Mouse (Mus musculus) adrenal gland, postnatal 4 days (tissue): Measurements from ENCODE around the gene 4930404N11Rik. TPM values are rescaled to one million over a fixed set of nuclear protein-coding genes. Genes with fewer than 3 reads are reported as not detected.
A peak's percentile ranks its signal among the peaks of the same experiment; 100 is the strongest.

Experiments
- DNase-seq, 2 experiments: peaks; one replicate each; pipeline ENCODE4 v3.0.0; 2021 to 2022; ENCODE audit warnings: low spot score in 2 of 2, mixed read lengths in 2 of 2
- total RNA-seq, 2 experiments: library from RNA; stranded (reverse); gene quantifications; 2 replicates each; pipeline ENCODE4 v1.2.3; 2021

4930404N11Rik gene
- total RNA-seq, 2 experiments from 2014 or later, result 6.3 to 8.2 TPM

DNA sequence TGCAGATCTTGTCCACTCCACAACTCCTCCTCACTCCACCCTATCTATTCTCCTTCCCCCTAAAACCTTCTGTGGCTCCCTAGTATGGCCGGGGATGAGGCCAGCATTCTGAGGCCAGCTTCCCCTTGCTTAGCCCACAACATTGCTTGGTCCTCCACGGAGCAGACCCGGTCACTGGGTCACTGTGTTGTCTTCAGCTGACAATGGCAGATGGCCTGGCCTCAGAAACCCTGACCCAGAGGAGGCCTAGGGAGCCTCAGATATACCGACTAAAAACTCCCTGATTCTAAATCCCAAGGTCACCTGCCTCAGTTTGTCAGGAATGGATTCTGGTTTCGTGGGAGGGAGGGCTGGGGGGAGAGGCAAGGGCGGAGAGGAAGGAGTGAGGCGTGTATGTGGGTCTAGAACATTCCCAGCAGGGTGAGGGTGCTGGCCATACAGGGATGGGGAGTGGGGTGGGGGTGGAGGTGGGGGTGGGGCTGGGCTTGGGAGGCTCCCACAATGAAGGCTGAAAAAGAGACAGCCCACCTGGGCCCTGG, 36.7 kb upstream of the 4930404N11Rik start:
- no peak for DNase-seq

DNA sequence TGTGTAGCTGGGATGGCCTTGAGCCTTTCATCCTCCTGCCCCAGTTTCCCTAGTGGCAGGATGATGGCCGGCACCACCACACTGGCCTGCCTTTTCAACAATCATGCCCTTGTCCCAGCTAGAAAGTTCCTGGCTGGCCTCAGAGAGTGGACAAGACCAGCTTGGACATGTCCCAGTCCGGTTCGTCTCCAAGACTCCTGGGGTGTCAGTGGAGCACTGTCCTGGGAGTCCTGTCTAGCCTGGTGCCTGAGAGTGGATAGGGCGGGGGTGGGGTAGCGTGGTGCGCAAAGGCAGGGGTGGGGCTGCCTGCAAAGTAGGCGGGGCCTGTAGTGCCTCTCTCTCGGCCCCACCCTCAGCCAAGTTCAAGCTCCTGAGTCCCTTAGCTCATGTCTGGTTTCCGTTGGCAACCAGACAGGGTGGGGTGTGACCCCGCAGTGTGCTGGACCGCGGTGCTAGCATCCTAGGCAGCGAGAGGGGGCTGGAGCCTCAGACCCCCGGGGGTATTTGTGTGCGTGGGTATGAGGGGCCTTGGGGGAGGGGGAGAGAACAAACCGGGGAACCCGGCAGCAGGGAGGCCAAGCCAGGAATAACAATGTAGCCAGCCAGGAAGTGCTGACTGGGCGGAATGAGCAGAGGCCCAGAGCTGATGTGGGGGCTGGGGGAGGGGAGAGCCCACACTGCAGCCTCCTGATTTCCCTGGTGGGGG, 36.1 kb upstream of the 4930404N11Rik start:
- no peak for DNase-seq

DNA sequence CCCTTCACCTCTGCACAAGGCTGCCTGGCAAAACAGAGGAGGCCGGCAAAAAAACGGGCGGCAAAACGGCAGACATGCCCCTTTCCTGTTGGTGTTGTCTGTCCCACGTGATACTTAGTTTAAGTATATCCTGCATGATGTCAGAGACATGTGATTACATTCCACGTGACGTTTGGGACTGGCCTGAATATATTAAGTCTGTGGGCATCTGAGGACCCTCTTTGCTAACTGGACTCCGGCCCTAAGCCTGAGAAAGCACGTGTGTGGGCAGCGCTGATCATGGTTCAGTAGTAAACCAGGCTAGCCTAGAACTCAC, 35.5 kb upstream of the 4930404N11Rik start:
- DNase-seq, result no peak

DNA sequence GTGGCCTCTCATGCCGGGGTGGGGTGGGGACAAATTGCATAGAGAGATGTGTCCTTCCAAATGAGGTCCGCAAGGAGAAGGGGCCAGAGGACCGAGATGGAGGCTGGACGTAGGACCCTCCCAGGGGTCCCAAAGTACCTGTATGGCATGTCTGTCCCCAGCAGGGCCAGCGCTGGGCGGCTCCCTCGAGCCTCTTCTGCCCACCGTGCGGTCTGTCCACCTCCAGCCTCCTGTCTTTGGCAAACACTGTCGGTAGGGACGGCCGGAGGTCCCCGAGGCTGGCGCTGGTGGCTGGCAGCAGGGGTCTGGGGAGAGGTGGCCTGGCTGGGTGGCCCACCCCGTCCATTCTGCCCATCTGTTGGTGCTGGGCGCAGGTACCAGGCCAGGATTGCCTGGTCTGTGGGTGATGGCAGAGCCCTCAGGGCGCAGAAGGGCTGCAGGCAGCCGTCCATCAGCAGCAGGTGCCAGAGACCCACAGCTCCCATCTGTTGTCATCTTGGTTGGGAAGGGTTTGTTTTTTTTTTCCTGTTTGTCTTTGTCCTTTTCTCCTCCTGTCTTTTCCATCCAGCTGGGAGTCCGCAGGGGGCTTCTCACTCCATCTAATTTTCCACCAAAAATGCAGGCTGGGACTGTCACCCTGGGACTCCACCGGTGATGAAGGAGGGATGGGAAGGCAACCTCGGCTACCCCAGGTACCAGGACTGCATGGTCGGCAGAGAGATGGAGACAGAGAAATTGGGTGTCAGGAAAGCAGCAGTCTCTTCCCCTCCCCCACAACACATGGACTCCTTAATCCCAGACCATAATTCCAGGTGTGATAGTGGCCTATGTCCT, 35.0 kb upstream of the 4930404N11Rik start:
- DNase-seq, result no peak

DNA sequence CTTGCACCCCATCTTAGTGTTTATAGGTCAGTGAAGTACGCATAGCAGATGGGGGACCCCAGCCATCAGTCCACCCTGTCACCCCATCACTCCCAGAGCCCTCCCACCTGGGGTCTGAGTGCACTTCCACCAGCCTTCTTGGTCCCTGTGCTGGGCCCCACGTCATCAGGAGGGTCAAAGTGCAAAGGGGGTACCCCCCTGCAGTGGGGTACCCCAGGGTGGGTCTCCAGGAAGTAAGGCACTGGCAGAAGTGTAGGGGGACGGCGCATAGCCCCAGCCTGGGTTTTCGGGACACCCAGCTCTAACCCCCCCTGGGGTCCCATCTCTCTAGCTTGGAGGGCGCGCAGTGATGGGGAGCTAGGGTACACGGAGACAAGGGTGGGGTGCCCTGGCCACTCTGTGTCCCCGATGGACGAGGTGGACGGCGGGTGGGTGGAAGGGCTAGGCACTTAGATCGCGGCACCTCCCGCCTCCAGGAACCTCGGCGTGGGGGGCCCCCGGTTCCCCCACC, 34.2 kb upstream of the 4930404N11Rik start:
- no peak for DNase-seq

DNA sequence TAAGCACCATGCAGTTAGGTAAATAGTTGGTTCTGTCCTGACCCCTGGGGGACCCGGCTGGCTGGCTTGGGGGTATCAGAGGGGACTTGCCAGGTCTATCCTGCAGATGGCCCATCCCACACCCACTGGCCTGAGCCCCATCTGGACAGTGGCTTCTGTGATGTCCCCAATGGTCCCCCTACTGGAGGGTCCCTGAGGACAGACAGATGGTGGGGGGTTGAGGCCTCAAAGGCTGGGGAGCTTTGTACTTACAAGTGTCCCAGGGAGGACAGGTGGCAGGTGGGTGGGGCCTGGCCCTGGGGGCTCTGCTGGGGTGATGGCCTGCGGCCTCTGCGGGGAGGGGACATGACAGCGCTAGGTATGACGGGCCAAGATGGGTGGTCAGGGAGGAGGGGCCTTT, 33.7 kb upstream of the 4930404N11Rik start:
- no peak for DNase-seq

DNA sequence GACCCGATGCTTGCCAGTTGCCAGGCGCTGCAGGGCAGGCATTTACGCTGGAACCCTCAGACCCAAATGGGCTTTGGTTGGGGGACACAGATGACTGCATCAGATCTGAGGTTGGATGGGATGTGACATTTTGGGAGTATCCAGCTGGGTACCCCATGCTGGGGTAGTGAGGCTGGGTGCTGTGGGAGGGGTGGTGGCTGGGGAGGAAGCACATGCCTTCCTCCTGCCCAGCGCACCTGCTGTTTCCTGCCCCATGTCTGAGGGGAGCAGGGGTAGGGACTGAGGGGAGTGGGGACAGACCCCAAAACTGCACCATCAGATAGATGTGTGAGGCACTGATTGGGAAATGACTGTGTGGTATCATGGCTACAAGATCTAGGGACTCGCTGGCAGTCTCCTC, 31.1 kb upstream of the 4930404N11Rik start:
- no peak for DNase-seq

DNA sequence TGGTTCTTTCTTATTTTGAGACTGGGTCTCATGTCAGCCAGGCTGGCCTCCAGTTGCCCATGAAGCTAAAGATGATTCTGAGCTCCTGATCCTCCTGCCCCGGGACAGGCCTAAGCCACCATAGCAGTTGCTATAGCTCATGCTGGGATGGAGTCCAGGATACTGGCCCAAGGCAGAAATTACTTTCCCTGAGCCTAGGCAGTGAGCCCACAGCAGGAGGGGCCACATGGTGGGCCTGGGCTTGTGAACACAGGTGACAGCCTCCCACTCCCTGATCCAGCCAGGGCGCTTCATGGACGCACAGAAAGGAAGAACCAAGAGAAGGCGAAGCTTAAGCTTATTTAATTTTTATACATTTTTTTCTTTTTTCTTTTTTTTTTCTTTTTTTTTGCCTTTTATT, 30.2 kb upstream of the 4930404N11Rik start:
- DNase-seq, result no peak

DNA sequence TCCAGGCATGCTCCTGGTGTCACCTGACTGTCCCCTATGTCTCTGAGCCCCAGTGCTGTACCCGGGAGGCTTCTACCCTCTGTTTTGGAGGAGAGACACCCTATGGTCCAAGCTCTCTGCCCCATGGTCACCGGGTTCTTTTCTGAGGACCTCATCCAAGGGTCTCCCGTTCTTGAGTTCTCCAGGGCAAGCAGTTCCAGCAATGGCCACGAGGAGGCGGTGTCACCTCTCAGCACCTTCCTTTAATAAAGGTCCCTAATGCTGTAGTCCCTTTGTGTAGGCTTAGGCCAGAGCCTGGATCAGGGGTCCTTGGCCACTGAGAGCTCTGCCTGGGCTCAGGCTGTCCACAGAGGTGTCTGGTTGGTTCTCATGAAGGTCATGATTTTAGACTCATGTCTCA, 29.5 kb upstream of the 4930404N11Rik start:
- DNase-seq, result no peak

DNA sequence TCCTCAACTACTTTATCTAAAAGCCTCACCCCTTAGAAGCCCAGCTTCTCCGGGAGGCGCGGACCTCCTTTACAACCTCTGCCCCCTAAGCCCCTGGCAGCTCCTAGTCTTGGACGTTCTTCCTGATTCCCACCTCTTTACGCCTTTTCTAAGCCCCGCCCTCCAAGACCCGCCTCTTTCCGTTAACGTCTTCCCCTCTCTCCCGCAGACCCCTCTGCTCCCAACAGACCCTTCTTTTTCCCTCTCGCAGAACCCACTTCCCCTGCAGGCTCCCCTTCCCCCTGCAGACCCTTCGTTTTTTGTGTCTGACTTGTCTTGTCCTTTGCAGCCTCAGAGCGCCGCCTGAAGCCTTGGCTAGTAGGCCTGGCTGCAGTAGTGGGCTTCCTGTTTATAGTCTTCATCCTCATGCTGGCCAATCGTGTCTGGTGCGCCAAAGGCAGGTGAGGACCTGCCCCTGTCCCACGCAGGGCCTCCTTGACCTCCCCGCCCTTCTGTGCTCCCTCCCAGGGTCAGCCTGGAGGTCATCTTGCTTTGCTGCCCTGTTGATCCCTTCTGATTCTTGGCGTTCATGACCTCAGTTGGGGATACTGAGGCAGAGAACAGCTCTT, 27.9 kb upstream of the 4930404N11Rik start:
- DNase-seq, result no peak

DNA sequence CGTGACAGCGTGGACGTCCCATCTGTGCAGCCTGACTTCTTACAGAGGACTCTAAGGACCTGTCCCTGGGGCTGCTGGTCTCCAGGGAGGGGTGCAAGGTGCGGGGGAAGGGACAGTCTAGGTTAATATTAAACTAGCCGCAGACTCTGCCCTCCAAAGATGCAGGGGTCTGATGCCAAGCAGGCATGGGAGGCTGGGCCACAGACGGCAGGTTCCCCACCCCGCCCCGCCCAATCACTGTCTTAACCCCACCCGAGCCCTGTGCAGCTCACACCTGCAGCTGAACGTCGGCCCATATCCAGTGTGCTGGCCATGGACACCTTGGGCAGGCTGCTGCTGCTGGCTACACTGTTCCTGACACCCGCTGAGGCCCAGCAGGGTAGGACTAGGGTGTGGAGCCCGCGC, 27.2 kb upstream of the 4930404N11Rik start, which contains the start of gene Smim24:
Gene Smim24, plus strand, starts transcription at position 271 of the 405 bp plus-strand sequence.
- no peak for DNase-seq

DNA sequence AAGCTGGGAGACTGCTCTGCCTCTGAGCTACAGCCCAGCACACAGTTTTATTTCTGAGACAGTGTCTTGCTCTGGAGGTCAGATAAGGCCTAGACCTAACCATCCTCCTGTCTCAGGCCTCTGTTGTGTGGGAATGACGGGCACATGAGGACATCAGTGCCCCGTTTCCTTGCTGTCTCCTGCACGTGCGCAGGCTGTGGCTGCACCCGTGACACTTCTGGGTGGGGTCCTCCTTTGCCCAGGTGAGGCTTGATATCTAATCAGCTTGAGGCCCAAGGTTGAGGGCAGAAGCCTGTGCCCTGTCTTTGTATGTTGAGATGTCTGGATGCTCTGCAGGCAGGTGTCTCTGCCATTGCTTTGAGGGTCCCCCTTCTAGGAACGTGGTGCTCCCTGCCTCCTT, 26.7 kb upstream of the 4930404N11Rik start:
- no peak for DNase-seq

DNA sequence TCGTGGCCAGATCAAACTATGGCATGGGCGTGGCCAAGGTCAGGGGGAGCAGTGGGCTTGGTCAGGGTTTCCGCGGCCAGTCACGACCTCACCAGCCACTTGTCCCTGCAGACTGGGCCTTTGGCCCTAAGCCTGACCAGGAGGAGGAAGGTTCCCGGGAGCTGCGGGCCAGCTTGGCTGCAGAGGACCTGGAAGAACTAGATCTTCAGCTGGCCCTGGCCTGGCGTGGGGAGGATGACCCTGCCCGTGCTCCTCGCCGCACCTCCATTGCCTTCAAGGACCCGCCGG, 25.0 kb upstream of the 4930404N11Rik start:
- DNase-seq, result no peak

DNA sequence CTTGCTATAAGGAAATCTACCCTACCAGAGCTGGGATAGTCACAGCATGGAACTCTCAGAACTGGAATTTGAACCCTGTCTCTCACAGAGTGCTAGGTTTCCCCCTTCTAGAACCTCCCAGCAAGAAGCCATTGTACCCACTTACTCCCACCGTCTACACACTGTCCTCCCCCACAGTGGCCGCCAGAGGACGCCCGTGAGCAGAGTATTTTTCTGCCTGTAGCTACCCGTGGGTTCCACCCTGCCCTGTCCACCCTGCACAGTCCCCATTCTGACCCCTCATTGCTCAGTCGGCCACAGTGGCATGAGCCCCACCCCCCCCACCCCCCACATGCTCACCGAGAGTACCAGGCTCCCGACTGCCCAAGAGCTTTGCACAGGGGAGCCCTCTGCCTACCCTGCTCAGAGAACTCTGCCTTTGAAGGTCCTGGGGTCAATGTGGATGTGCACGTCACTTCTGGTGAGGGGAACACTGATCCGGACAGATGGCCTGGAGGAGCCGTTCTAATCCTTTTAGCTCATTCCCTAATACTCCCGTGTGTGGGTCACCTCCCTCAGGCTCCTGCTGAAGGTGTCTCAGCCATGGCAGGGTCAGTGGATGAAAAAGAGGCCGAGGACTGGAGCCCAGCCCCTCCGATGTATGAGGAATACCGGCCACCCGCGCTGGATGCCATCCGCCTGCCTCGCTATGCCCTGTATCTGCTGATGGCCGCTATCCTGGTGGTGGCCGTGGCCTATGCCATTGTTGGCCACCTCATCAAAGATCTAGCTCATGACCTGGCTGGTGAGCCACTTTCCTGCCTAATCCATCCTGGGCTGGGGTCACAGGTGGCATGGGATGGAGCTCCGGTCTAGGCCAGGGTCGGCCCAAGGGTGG, 24.4 kb upstream of the 4930404N11Rik start:
- peak; percentile 55 to 66 for DNase-seq

DNA sequence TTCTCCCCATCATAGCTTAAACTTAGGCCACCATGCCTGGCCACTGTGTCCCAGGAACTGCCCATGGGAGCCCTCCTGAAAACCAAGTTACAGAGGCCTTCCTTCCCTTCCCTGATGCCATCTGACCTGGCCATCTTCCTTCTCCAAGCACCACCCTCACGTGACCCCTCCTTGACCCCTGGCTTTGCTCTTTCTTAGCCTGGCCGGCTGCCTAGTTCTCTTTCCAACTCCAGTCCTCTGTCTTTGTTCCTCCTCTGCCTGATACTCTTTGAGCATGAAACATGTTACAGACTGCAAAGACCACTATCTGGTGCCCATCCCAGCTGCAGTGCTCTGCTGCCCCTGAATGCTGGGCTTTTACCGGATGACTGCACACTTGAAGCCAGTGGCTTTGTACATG, 23.8 kb upstream of the 4930404N11Rik start:
- no peak for DNase-seq

DNA sequence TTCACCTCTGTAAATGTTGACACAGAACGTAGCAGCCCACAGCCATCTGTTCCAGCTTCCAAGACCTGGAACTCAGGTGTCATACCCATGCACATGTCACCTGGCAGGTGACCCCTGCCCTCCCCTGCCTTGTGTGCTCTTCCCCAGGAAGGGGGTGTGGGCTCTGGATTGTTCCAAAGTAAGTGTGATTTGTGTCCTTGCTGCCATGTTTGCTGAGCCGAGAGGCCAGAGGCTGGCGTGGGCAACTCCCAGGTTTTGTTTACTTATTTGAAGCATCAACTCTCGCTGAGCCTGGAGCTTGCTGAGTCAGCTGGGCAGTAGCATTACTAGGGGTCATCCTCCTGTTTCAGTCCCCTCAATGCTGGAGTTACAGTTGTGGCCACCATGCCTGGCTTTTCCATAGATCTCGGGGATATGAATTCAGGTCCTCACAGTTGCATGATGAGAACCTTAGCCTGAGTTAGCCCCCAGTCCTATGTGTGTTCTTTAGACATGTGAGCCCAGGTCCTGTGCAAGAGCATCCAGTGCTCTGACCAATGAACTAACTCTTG, 23.0 kb upstream of the 4930404N11Rik start, which contains the start of gene Gm48552:
Gene Gm48552, plus strand, starts transcription at position 501 of the 551 bp plus-strand sequence.
- no peak for DNase-seq

DNA sequence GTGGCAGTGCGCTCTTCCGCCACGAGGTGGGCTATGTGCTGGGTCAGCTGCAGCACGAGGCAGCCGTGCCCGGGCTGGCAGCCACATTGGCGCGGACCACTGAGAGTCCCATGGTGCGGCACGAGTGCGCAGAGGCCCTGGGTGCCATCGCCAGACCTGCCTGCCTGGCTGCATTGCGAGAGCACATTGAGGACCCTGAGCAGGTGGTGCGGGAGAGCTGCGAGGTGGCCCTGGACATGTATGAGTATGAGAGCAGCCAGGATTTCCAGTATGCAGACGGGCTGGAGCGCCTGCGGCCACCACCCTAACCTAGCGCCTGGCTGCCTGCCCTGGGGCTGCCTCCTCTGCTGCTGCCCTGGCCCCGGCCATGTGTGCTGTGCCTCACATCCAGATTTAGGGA, 22.1 kb upstream of the 4930404N11Rik start:
- no peak for DNase-seq

DNA sequence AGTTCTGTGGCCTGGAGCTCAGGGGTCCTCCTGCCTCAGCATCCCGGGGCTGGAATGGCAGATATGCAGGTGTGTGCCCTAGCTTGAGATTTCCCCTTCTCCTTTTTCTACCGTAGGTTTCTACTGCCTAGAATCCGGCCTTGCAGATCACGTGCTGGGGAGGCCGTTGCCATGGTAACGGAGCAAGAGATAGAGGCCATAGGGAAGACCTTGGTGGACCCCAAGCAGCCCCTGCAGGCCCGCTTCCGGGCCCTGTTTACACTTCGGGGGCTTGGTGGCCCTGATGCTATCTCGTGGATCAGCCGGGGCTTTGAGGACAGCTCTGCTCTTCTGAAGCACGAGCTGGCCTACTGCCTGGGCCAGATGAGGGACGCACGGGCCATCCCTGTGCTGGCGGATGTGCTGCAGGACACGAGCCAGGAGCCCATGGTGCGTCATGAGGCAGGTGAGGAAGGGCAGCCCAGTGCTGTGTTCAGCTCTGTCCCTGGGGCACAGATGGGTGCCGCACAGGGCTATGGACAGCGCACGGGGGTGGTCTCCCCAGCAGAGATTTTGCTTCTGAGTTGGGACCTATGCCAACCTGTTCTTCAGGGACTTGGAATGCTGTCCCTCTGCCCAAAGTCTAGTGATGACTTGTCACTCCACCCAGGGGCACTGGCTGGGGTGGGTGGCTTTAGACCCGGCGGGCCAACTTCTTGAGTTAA, 20.1 kb upstream of the 4930404N11Rik start:
- DNase-seq, result no peak

DNA sequence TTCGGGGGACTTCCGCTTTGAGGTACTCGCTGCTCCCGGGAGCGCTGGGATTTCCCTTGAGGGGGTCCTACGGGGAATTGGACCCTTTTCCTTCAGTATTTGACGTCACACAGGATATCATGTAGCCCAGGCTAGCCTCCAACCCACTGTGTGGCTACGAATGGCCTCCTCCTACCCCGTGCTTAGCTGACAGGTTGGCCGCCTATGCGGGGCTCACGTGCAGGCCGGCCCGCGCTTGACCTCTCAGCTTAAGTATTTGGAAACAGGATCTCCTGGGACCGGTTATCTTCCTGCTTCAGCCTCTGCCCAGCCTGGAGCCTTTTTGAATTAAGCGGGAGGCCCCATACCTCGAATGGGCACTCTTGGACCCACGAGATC, 19.0 kb upstream of the 4930404N11Rik start:
- DNase-seq, result no peak
